Mouse (Mus musculus): ENCODE results near the gene Hmgcs2. TPM values are rescaled to one million over a fixed set of nuclear protein-coding genes. Genes with fewer than 3 reads are reported as not detected.

Gene Hmgcs2
- 24.6 and 26.8 TPM in 2 replicates for polyA plus RNA-seq (2014; fragmentation: Nextera tagmentation; extraction: Ambion mirVana)

DNA sequence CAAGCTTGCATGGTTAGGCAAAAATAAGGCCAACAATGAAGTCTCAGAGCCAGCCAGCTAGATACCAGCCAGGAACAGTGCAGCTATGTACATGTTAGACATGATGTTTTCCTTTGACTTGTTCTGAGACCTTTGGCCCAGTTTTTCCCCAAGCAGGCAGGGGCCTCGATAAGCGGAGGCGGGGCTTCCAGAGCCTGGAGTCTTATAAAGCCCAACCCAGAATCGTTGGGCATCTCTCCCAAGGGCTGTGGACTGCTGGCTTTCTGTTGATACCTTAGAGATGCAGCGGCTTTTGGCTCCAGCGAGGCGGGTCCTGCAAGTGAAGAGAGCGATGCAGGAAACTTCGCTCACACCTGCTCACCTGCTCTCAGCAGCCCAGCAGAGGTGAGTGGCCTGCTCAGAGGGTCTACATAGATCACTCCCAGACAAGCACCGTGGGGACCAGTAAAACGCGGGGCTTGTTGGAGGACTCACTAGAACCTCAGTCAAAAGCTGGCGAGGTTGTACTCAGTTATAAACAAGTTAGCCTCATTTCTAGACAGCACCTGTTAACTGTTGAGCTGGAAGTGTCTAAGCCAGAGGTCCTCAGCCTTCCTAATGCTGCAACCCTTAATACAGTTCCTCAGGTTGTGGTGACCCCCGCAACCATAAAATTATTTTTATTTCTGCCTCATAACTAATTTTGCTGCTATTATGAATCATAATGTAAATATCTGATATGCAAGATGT is at the start of gene Hmgcs2:
TSS of gene Hmgcs2 (plus strand) at position 232 of the 729 bp plus-strand sequence.
- no peaks in the 10 kb centered on the region for H3K9me3 ChIP-seq (ENCODE audit: control insufficient read depth, low read length)
- no peak; the same call in 1 of the 2 replicates for ATAC-seq (ENCODE audit: low FRiP score)
- peak within 1 kb of the TSS; percentile 18 for H3K4me3 ChIP-seq (replicated peaks; ENCODE audit: low read length)
- no peak within 1 kb of the TSS for H3K9ac ChIP-seq
- H3K27me3 ChIP-seq (ENCODE audit: control insufficient read depth, insufficient read depth, low read length) = no peaks in the 10 kb centered on the region
- DNase-seq (ENCODE audit: low spot score) = no peak
- H3K4me2 ChIP-seq (replicated peaks) = peak within 1 kb of the TSS; percentile 10
- H3K36me3 ChIP-seq (replicated peaks; ENCODE audit: control insufficient read depth, insufficient read depth) = no peaks in the 10 kb centered on the region
- WGBS = 65% methylated on average over 14 of the region's 14 CpGs
- H3K4me1 ChIP-seq (replicated peaks; ENCODE audit: control insufficient read depth, insufficient read depth, low read length) = no peaks in the 10 kb centered on the region
- no peak within 1 kb of the TSS for H3K27ac ChIP-seq

DNA sequence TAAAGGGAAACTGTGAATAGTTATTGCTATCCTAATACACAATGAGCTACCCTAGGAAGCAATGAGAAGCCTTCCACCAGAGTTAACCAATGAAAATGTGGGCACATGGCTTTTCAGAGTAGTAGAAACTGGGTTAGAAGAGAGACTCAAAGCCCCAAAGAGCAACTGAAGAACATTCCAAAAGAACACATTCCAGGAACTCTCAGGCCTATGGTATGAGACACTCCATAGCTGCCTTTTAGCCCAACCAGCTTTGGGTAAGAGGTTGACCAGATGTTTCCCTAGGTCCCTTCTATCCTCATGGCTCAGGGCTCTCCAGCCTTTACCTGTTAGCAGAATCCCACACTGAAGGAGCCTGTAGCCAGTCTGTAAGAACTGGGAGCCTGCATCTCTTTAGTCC is 46.7 kb upstream of the Hmgcs2 start:
- no peak for ATAC-seq (ENCODE audit: low FRiP score)
- Histone ChIP-seq H3K9me3 (ENCODE audit: control insufficient read depth, low read length) (no peaks in the 10 kb centered on the region), H3K27ac (no peak overlapping the region), H3K4me1 (replicated peaks; ENCODE audit: control insufficient read depth, insufficient read depth, low read length) (no peaks in the 10 kb centered on the region), H3K27me3 (ENCODE audit: control insufficient read depth, insufficient read depth, low read length) (no peaks in the 10 kb centered on the region), H3K4me3 (replicated peaks; ENCODE audit: low read length) (no peak overlapping the region), H3K4me2 (replicated peaks) (no peak overlapping the region), H3K9ac (no peak overlapping the region), H3K36me3 (replicated peaks; ENCODE audit: control insufficient read depth, insufficient read depth) (no peaks in the 10 kb centered on the region)
- no peak for DNase-seq (ENCODE audit: low spot score)

DNA sequence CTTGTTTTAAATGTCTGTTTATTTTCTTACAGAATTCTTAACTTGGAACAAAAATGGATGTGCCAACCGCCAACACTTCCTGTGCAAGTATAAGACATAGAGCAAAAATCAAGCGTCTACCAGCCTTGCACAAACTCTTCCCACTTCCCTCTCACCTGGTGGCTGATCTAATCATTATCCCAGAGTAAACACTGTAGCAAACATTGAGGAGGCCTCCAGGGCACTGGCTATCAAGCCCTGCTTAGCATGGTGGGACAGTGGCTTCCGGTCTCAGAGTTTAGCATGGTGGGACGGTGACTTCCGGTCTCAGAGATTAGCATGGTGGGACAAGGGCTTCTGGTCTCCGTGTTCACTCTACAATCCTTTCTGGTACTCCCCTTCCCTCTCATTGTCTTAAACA is 44.0 kb upstream of the Hmgcs2 start:
- WGBS = 91% methylated on average over 6 of the region's 6 CpGs
- H3K9me3 ChIP-seq (ENCODE audit: control insufficient read depth, low read length) = no peaks in the 10 kb centered on the region
- no peak overlapping the region for H3K4me3 ChIP-seq (replicated peaks; ENCODE audit: low read length)
- no peak overlapping the region for H3K9ac ChIP-seq
- DNase-seq (ENCODE audit: low spot score) (no peak), ATAC-seq (ENCODE audit: low FRiP score) (no peak)
- no peak overlapping the region for H3K4me2 ChIP-seq (replicated peaks)
- no peaks in the 10 kb centered on the region for H3K4me1 ChIP-seq (replicated peaks; ENCODE audit: control insufficient read depth, insufficient read depth, low read length)
- no peaks in the 10 kb centered on the region for H3K36me3 ChIP-seq (replicated peaks; ENCODE audit: control insufficient read depth, insufficient read depth)
- H3K27me3 ChIP-seq (ENCODE audit: control insufficient read depth, insufficient read depth, low read length) = no peaks in the 10 kb centered on the region
- H3K27ac ChIP-seq = no peak overlapping the region

DNA sequence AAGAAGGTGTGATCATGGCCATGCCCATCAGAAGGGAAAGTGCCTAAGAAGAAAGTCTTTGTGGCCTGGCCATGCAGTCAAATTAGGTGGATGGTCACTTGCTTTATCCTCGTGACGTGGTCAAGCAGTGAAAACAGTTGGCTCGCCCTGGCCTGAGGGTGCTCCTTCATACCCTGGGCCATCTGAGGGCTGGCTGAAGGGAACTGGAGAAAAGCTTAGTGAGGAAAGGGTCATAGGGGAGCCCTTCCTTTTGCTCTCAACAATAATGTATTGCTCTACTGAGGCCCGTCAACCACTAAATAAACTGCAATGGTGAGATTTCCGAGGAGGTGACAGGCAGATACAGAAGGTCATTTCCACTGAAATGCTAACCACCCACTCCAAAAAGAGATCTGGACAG is 43.0 kb upstream of the Hmgcs2 start:
- H3K4me3 ChIP-seq (replicated peaks; ENCODE audit: low read length) = no peak overlapping the region
- no peak for DNase-seq (ENCODE audit: low spot score)
- H3K9ac ChIP-seq = no peak overlapping the region
- no peaks in the 10 kb centered on the region for H3K9me3 ChIP-seq (ENCODE audit: control insufficient read depth, low read length)
- H3K27ac ChIP-seq = no peak overlapping the region
- no peaks in the 10 kb centered on the region for H3K4me1 ChIP-seq (replicated peaks; ENCODE audit: control insufficient read depth, insufficient read depth, low read length)
- H3K27me3 ChIP-seq (ENCODE audit: control insufficient read depth, insufficient read depth, low read length) = no peaks in the 10 kb centered on the region
- no peak overlapping the region for H3K4me2 ChIP-seq (replicated peaks)
- no peak for ATAC-seq (ENCODE audit: low FRiP score)
- 65% methylated on average over 5 of the region's 5 CpGs for WGBS
- H3K36me3 ChIP-seq (replicated peaks; ENCODE audit: control insufficient read depth, insufficient read depth) = no peaks in the 10 kb centered on the region

DNA sequence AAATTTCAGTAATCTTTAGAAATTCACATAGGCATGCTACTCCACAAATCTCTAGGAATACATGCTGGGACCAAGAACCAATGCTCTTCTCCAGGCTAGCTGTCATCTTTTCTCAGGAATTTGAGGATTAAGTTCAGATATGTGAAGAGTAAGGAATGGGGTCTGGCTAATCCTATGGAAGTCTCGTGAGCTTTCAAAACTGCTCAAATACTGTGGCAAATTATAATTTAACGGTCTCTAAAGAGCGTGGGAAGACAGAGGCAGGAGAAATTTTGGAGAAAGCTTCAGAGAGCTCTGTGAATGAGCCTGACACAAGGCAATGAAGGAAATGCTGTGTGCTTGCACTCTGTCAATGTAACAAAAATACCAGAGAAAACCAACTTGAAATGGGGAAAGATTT is 42.1 kb upstream of the Hmgcs2 start:
- H3K27me3 ChIP-seq (ENCODE audit: control insufficient read depth, insufficient read depth, low read length) = no peaks in the 10 kb centered on the region
- no peak overlapping the region for H3K27ac ChIP-seq
- 46% methylated on average over 3 of the region's 3 CpGs for WGBS
- H3K4me1 ChIP-seq (replicated peaks; ENCODE audit: control insufficient read depth, insufficient read depth, low read length) = no peaks in the 10 kb centered on the region
- H3K9me3 ChIP-seq (ENCODE audit: control insufficient read depth, low read length) = no peaks in the 10 kb centered on the region
- no peak for DNase-seq (ENCODE audit: low spot score)
- no peaks in the 10 kb centered on the region for H3K36me3 ChIP-seq (replicated peaks; ENCODE audit: control insufficient read depth, insufficient read depth)
- no peak overlapping the region for H3K4me3 ChIP-seq (replicated peaks; ENCODE audit: low read length)
- no peak for ATAC-seq (ENCODE audit: low FRiP score)
- no peak overlapping the region for H3K9ac ChIP-seq
- H3K4me2 ChIP-seq (replicated peaks) = no peak overlapping the region

DNA sequence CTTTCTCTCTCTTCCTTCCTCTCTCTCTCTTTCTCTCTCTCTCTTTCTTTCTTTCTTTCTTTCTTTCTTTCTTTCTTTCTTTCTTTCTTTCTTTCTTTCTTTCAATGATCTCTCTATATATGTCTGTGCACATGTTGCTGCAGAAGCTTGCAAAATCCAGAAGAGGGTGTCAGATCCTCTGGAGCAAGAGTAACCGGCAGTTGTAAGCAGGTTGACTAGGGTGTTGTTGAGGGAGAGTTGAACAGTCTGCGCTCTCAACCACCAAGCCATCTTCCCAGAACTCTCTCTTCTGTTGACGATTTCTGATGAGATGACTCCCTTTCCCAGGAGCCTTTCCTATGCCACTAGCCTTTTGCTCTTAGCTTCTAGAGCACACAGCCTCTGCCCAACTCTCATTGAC is 38.2 kb upstream of the Hmgcs2 start:
- no peaks in the 10 kb centered on the region for H3K9me3 ChIP-seq (ENCODE audit: control insufficient read depth, low read length)
- 92% methylated on average over 3 of the region's 3 CpGs for WGBS
- H3K4me2 ChIP-seq (replicated peaks) = no peak overlapping the region
- DNase-seq (ENCODE audit: low spot score) = no peak
- ATAC-seq (ENCODE audit: low FRiP score) = no peak
- H3K27me3 ChIP-seq (ENCODE audit: control insufficient read depth, insufficient read depth, low read length) = no peaks in the 10 kb centered on the region
- no peak overlapping the region for H3K9ac ChIP-seq
- H3K4me3 ChIP-seq (replicated peaks; ENCODE audit: low read length) = no peak overlapping the region
- H3K36me3 ChIP-seq (replicated peaks; ENCODE audit: control insufficient read depth, insufficient read depth) = no peaks in the 10 kb centered on the region
- H3K4me1 ChIP-seq (replicated peaks; ENCODE audit: control insufficient read depth, insufficient read depth, low read length) = 0 out of 2 replicates have a peak, but pooled peaks cover 7% of the 10 kb centered on the region
- no peak overlapping the region for H3K27ac ChIP-seq

DNA sequence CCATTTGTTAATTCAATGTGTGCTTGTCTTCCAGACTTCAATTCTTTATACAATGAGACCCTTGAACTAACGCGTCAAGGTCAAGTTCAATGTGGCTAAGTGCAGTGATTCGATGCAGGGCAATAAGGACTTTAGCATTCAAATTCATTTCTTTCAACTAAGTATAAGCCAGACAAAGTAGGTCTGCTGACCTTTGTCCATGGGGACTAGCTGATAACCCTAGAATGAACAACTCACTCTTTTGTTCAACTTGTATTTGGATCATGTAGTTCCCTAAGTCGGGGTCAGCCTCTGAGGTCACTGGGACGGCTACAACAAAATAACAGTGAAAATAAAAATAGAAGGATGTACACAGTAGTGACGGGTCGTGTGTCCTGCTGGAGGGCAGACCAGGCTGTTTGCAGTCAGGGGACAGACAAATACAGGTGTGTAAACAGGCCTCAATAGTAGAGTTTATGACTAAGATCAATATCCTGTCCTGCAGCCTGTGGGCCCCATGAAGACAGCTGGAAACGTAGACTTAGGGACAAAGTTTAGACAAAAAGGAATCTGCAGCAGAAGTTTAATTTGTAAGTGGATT is 37.7 kb upstream of the Hmgcs2 start:
- no peak for ATAC-seq (ENCODE audit: low FRiP score)
- no peaks in the 10 kb centered on the region for H3K36me3 ChIP-seq (replicated peaks; ENCODE audit: control insufficient read depth, insufficient read depth)
- H3K4me3 ChIP-seq (replicated peaks; ENCODE audit: low read length) = no peak overlapping the region
- DNase-seq (ENCODE audit: low spot score) = no peak
- H3K27me3 ChIP-seq (ENCODE audit: control insufficient read depth, insufficient read depth, low read length) = no peaks in the 10 kb centered on the region
- no peaks in the 10 kb centered on the region for H3K9me3 ChIP-seq (ENCODE audit: control insufficient read depth, low read length)
- 0 out of 2 replicates have a peak, but pooled peaks cover 7% of the 10 kb centered on the region for H3K4me1 ChIP-seq (replicated peaks; ENCODE audit: control insufficient read depth, insufficient read depth, low read length)
- H3K4me2 ChIP-seq (replicated peaks) = no peak overlapping the region
- no peak overlapping the region for H3K9ac ChIP-seq
- no peak overlapping the region for H3K27ac ChIP-seq
- 68% methylated on average over 8 of the region's 8 CpGs for WGBS

DNA sequence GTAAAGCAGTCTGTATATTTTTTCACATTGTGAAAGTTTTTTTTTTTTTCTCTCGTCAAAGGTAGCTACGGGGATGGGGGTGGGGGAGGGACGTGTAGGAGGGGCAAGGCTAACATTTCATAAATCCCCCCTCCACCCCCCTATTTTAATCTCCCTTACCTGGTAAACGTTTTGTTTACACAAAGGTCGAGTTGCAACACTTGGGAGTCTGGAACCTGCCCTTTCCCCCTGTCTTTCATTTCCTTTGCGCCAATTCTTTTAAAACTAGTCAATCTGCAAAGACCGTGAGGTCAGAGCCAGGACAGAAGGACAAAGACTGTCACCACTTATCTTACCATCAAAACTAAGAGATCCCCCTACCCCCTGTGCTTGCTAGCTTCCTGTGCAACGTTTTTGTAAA is 34.3 kb upstream of the Hmgcs2 start:
- DNase-seq (ENCODE audit: low spot score) = no peak
- H3K36me3 ChIP-seq (replicated peaks; ENCODE audit: control insufficient read depth, insufficient read depth) = no peaks in the 10 kb centered on the region
- no peak overlapping the region for H3K9ac ChIP-seq
- no peaks in the 10 kb centered on the region for H3K9me3 ChIP-seq (ENCODE audit: control insufficient read depth, low read length)
- H3K4me3 ChIP-seq (replicated peaks; ENCODE audit: low read length) = no peak overlapping the region
- H3K27ac ChIP-seq = no peak overlapping the region
- no peaks in the 10 kb centered on the region for H3K27me3 ChIP-seq (ENCODE audit: control insufficient read depth, insufficient read depth, low read length)
- H3K4me2 ChIP-seq (replicated peaks) = no peak overlapping the region; the same call in 1 of the 2 replicates
- 0 out of 2 replicates have a peak, but pooled peaks cover 7% of the 10 kb centered on the region for H3K4me1 ChIP-seq (replicated peaks; ENCODE audit: control insufficient read depth, insufficient read depth, low read length)
- WGBS = 15% methylated on average over 8 of the region's 8 CpGs
- no peak for ATAC-seq (ENCODE audit: low FRiP score)

DNA sequence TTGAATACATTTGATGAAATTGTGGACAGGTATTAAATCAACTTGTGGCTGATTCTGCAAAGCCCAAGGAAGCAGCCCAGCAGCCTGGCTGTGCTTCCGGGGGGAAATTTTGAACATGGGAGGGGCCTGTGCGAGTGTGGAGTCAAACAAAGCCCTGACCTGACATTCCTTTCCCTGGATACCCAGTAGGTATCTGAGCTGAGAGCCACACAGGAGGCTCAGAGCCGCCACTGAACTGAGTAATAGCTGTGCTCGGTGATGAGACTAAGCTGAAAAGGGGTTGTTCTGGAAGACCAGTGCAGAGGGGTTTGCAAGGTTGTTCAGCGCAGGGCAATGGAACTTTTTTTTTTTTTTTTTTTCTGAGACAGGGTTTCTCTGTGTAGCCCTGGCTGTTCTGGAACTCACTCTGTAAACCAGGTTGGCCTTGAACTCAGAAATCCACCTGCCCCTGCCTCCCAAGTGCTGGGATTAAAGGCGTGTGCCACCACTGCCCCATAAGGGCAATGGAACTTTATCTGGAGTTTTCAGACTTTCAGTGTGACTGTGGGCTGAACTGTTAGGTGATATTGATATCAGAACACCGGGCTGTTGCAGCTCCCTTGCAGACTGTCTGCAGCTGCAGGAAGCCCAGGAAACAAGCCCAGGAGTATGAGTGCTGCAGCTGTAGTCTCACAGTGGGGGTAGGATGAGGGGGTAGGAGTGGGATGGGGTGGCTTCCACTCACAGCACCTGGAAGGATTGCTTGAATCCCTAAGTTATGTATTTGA is 33.1 kb upstream of the Hmgcs2 start:
- DNase-seq (ENCODE audit: low spot score) (no peak), ATAC-seq (ENCODE audit: low FRiP score) (no peak)
- no peak overlapping the region for H3K9ac ChIP-seq
- H3K27me3 ChIP-seq (ENCODE audit: control insufficient read depth, insufficient read depth, low read length) = no peaks in the 10 kb centered on the region
- no peaks in the 10 kb centered on the region for H3K36me3 ChIP-seq (replicated peaks; ENCODE audit: control insufficient read depth, insufficient read depth)
- H3K4me1 ChIP-seq (replicated peaks; ENCODE audit: control insufficient read depth, insufficient read depth, low read length) = 0 out of 2 replicates have a peak, but pooled peaks cover 7% of the 10 kb centered on the region
- 36% methylated on average over 7 of the region's 7 CpGs for WGBS
- no peaks in the 10 kb centered on the region for H3K9me3 ChIP-seq (ENCODE audit: control insufficient read depth, low read length)
- H3K4me2 ChIP-seq (replicated peaks) = no peak overlapping the region
- no peak overlapping the region for H3K4me3 ChIP-seq (replicated peaks; ENCODE audit: low read length)
- no peak overlapping the region for H3K27ac ChIP-seq

Measured in hindbrain, embryonic 14.5 days (tissue).